Mouse (Mus musculus) stomach, adult 2 months (tissue): Measurements from ENCODE around the gene Fthl17f. TPM values are rescaled to one million over a fixed set of nuclear protein-coding genes. Genes with fewer than 3 reads are reported as not detected.

Source experiments
- polyA plus RNA-seq: library from polyadenylated mRNA; depleted of rRNA; stranded (reverse); fragments of >200 nt; gene quantifications from 2 replicates; pipeline ENCODE4 v1.2.3, GENCODE M21; 2012; rRNA removed

Gene Fthl17f
- not detected in 2 replicates for polyA plus RNA-seq

GRCm38 (mm10) chrX:9062715-9063114, at the start of gene Fthl17f:
TSS of gene Fthl17f (plus strand) at chrX:9063015.

GRCm38 (mm10) chrX:9033193-9033592, 29.6 kb upstream of the Fthl17f start, which contains the start of gene Fthl17e:
TSS of gene Fthl17e (plus strand) at chrX:9033493.

GRCm38 (mm10) chrX:9104262-9104661, 41.4 kb downstream of the Fthl17f start, which contains the start of gene 4930402K13Rik:
TSS of gene 4930402K13Rik (plus strand) at chrX:9104562.

Other genes starting within 250 kb of the Fthl17f start
- not detected in 2 replicates for gene Gm6592, start 219.0 kb upstream of the Fthl17f start, polyA plus RNA-seq
- not detected in 2 replicates for gene Gm5751, start 188.8 kb upstream of the Fthl17f start, polyA plus RNA-seq
- gene B630019K06Rik, start 170.6 kb upstream of the Fthl17f start, polyA plus RNA-seq, result 2.4 TPM in 2 replicates
- gene Fthl17b, start 100.0 kb upstream of the Fthl17f start, polyA plus RNA-seq, result not detected in 2 replicates
- not detected in 2 replicates for gene Fthl17c, start 86.5 kb upstream of the Fthl17f start, polyA plus RNA-seq
- not detected in 2 replicates for gene Fthl17d, start 76.3 kb upstream of the Fthl17f start, polyA plus RNA-seq
- not detected in 2 replicates for gene Fthl17e, start 29.5 kb upstream of the Fthl17f start, polyA plus RNA-seq
- not detected in 2 replicates for gene 4930402K13Rik, start 41.5 kb downstream of the Fthl17f start, polyA plus RNA-seq
- gene Lancl3, start 136.9 kb downstream of the Fthl17f start, polyA plus RNA-seq, result 0.16 TPM in 2 replicates
- gene Gm14862, start 193.9 kb downstream of the Fthl17f start, polyA plus RNA-seq, result not detected in 2 replicates
- 1.3 and 1.6 TPM in 2 replicates for gene Xk, start 209.7 kb downstream of the Fthl17f start, polyA plus RNA-seq
- 0.32 and 0.57 TPM in 2 replicates for gene H2al1m, start 220.7 kb downstream of the Fthl17f start, polyA plus RNA-seq